Mouse (Mus musculus) adrenal gland, postnatal 10 days (tissue): ENCODE results near the gene Gm11009. TPM values are rescaled to one million over a fixed set of nuclear protein-coding genes. Genes with fewer than 3 reads are reported as not detected.
"Not testable (repeated sequence)": the region's sequence is repeated elsewhere in the genome, so short reads cannot be mapped to it uniquely, and the experiment has no call there.

Source experiments
- DNase-seq: peaks from one replicate; pipeline ENCODE4 v3.0.0; 2021; ENCODE audit warnings: mixed read lengths
- long read RNA-seq, 2 experiments: library from polyadenylated mRNA; stranded (forward); transcript quantifications; one replicate each; pipeline ENCODE4 v2.0.0; 2021
- total RNA-seq, 2 experiments: library from RNA; stranded (reverse); gene quantifications; 2 replicates each; pipeline ENCODE4 v1.2.3; 2021

The Gm11009 gene
- not detected for total RNA-seq
- long read RNA-seq, experiment 1, result 0 reads
- long read RNA-seq, experiment 2, result 0 reads

- DNase-seq, result not testable (repeated sequence)
Observed at GRCm38 (mm10) chr2:176319394-176319793, at the start of gene Gm11009. Gene Gm11009 (minus strand): TSS chr2:176319494.

Other genes with a start within 250 kb of the Gm11009 start
- gene Gm2004, start 169.7 kb downstream of the Gm11009 start, total RNA-seq, result 10 to 100 TPM in 1 of 2 experiments, 1 to 10 TPM in 1; 5.5 to 11.1 TPM
- 1 to 10 TPM; 2.9 to 5.5 TPM for gene 2210418O10Rik, start 92.9 kb downstream of the Gm11009 start, total RNA-seq
- 10 to 100 TPM; 12.9 to 16.8 TPM for gene Gm14435, start 104.1 kb upstream of the Gm11009 start, total RNA-seq
- gene Gm14434, start 167.3 kb upstream of the Gm11009 start, total RNA-seq, result not detected
- not detected for gene Zfp967, start 201.6 kb upstream of the Gm11009 start, total RNA-seq